Mouse (Mus musculus) bone marrow, adult 2 months (tissue): Measurements from ENCODE around the gene Carmil1.

ENCODE experiments used
- CTCF ChIP-seq: fragments of 200-500 bp; IDR thresholded peaks from 2 replicates; pipeline ENCODE4 v1.5.1; 2011; ENCODE audit warnings: low read length, control low read depth; ENCODE audit not compliant: control insufficient read depth, insufficient read depth
- POLR2A ChIP-seq: fragments of 200-500 bp; IDR thresholded peaks from 2 replicates; pipeline ENCODE4 v1.6.1; 2011; ENCODE audit warnings: low read depth, mild to moderate bottlenecking, control low read depth, low read length, borderline replicate concordance; ENCODE audit not compliant: control insufficient read depth

GRCm38 (mm10) chr13:24316563-24316962 lies 36.0 kb upstream of the Carmil1 start:
- TF ChIP-seq CTCF (no peak), POLR2A (no peak)
